Mouse (Mus musculus): ENCODE results near the gene Faap100. TPM values are rescaled to one million over a fixed set of nuclear protein-coding genes. Genes with fewer than 3 reads are reported as not detected.
A peak's percentile ranks its signal among the peaks of the same experiment; 100 is the strongest.

Faap100 gene
- polyA plus RNA-seq, 1 experiment from 2014 or later: 40.2 TPM

DNA sequence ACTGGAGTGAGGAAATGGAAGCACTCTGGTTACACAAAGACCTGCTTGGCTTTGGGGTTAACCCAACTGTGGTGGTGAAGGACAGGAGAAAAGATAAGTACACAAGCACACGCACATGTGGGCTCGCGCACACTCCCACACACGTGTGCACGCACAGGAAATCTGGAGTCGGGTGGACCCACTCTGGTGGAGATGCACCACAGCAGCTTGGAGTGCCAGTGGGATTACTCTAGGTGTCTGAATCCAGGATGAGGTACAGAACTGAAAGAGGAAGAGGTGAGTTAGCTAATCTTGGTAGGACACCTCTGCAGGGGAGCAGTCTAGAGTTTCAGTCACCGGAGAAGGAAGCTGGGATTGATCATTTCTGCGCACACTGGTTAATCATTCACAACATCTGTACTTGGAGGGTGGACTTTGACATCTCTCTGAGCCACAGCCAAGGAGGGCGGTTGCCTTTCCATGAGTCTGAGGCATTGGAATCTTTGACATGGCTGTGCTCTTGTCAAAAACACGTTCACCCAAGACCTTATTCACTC lies 38.5 kb downstream of the Faap100 start:
- 75% methylated on average over 10 of the region's 10 CpGs for WGBS
- Histone ChIP-seq H3K4me2 (replicated peaks; ENCODE audit: low read depth, low read length) (no peak overlapping the region), H3K9me3 (ENCODE audit: control insufficient read depth, low read depth, low read length) (no peaks in the 10 kb centered on the region), H3K36me3 (ENCODE audit: control insufficient read depth, insufficient read depth, low read length) (peaks cover 2% of the 10 kb centered on the region), H3K9ac (replicated peaks; ENCODE audit: low read depth, low read length) (no peak overlapping the region), H3K27me3 (ENCODE audit: control insufficient read depth, insufficient read depth, low read length) (no peaks in the 10 kb centered on the region), H3K4me3 (ENCODE audit: low read depth, low read length) (no peak overlapping the region), H3K27ac (ENCODE audit: low read length) (peak overlapping the region; percentile 52; the same call in 1 of the 2 replicates), H3K4me1 (ENCODE audit: control insufficient read depth, insufficient read depth, low read length) (no peaks in the 10 kb centered on the region)
- peak; percentile 68; the same call in 1 of the 2 replicates for ATAC-seq (ENCODE audit: insufficient number of reproducible peaks, insufficient read depth, low FRiP score, low read depth)

DNA sequence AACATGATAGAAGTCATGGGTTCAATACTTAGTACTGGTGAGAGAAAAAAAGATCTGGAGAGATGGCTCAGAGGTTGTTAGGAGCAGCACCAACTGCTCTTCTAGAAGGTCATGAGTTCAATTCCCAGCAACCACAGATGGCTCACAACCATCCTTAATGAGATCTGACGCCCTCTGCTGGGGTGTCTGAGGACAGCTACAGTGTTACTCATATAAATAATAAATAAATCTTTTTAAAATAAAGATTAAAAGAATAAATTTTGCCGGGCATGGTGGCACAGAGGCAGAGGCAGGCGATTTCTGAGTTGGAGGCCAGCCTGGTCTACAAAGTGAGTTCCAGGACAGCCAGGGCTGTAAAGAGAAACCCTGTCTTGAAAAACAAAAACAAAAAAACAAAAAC lies 39.8 kb downstream of the Faap100 start:
- H3K36me3 ChIP-seq (ENCODE audit: control insufficient read depth, insufficient read depth, low read length): no peaks in the 10 kb centered on the region
- no peak overlapping the region for H3K4me3 ChIP-seq (ENCODE audit: low read depth, low read length)
- no peaks in the 10 kb centered on the region for H3K27me3 ChIP-seq (ENCODE audit: control insufficient read depth, insufficient read depth, low read length)
- no peak overlapping the region for H3K4me2 ChIP-seq (replicated peaks; ENCODE audit: low read depth, low read length)
- no peak for ATAC-seq (ENCODE audit: insufficient number of reproducible peaks, insufficient read depth, low FRiP score, low read depth)
- no peak overlapping the region for H3K9ac ChIP-seq (replicated peaks; ENCODE audit: low read depth, low read length)
- no peak overlapping the region for H3K27ac ChIP-seq (ENCODE audit: low read length)
- H3K9me3 ChIP-seq (ENCODE audit: control insufficient read depth, low read depth, low read length): no peaks in the 10 kb centered on the region
- WGBS: 72% methylated on average over 3 of the region's 3 CpGs
- no peaks in the 10 kb centered on the region for H3K4me1 ChIP-seq (ENCODE audit: control insufficient read depth, insufficient read depth, low read length)

DNA sequence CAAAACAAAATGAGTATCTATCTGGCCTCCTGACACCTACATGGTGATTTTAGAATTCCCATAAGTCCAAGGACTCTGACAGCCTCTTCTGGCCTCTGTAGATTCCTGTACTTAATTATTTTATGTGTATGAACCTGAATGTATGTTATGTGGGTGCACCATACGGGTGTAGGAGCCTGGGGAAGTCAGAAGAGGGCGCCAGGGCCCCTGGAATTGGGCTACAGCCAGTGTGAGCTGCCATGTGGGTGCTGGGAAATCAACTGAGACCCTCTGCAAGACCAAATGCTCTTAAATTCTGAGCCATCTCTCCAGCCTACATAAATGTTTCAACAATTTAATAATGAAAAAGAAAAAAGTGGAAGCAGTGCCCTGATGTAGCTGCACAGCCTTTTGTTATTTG lies 41.1 kb downstream of the Faap100 start:
- Histone ChIP-seq H3K27ac (ENCODE audit: low read length) (no peak overlapping the region), H3K36me3 (ENCODE audit: control insufficient read depth, insufficient read depth, low read length) (no peaks in the 10 kb centered on the region), H3K27me3 (ENCODE audit: control insufficient read depth, insufficient read depth, low read length) (no peaks in the 10 kb centered on the region), H3K9me3 (ENCODE audit: control insufficient read depth, low read depth, low read length) (no peaks in the 10 kb centered on the region), H3K4me1 (ENCODE audit: control insufficient read depth, insufficient read depth, low read length) (no peaks in the 10 kb centered on the region), H3K9ac (replicated peaks; ENCODE audit: low read depth, low read length) (no peak overlapping the region), H3K4me2 (replicated peaks; ENCODE audit: low read depth, low read length) (no peak overlapping the region), H3K4me3 (ENCODE audit: low read depth, low read length) (no peak overlapping the region)
- WGBS: 34% methylated on average over 2 of the region's 2 CpGs
- ATAC-seq (ENCODE audit: insufficient number of reproducible peaks, insufficient read depth, low FRiP score, low read depth): no peak

DNA sequence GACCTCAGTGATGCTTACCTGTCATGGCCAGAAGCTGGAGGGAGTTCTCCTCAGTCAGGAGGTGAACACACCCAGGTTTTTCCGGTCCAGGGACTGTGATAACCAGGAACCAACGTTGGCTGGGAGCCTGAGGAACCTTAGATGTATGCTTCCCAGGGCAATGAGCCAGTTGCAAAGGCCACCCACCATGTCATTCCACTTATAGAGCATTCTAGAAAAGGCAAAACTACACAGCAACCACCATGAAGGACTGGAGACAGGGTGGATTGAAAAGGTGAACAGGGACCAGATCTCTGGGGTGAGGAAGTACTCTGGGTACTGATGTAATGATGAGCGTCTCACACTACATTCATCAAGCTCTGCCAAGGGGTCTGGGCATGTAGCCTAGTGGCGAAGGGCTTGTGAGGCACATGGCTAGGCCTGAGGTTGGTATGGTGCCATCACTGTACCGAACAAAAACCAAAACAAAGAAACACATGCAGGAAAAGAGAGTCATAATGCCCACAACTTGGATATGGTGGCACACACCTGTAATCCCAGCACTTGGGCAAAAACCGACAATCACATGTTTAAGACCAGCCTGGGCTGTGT lies 43.0 kb downstream of the Faap100 start:
- Histone ChIP-seq H3K27ac (ENCODE audit: low read length) (no peak overlapping the region), H3K4me1 (ENCODE audit: control insufficient read depth, insufficient read depth, low read length) (no peaks in the 10 kb centered on the region), H3K36me3 (ENCODE audit: control insufficient read depth, insufficient read depth, low read length) (no peaks in the 10 kb centered on the region), H3K27me3 (ENCODE audit: control insufficient read depth, insufficient read depth, low read length) (no peaks in the 10 kb centered on the region), H3K9ac (replicated peaks; ENCODE audit: low read depth, low read length) (no peak overlapping the region), H3K4me3 (ENCODE audit: low read depth, low read length) (no peak overlapping the region), H3K4me2 (replicated peaks; ENCODE audit: low read depth, low read length) (no peak overlapping the region), H3K9me3 (ENCODE audit: control insufficient read depth, low read depth, low read length) (no peaks in the 10 kb centered on the region)
- 80% methylated on average over 6 of the region's 6 CpGs for WGBS
- ATAC-seq (ENCODE audit: insufficient number of reproducible peaks, insufficient read depth, low FRiP score, low read depth): no peak

DNA sequence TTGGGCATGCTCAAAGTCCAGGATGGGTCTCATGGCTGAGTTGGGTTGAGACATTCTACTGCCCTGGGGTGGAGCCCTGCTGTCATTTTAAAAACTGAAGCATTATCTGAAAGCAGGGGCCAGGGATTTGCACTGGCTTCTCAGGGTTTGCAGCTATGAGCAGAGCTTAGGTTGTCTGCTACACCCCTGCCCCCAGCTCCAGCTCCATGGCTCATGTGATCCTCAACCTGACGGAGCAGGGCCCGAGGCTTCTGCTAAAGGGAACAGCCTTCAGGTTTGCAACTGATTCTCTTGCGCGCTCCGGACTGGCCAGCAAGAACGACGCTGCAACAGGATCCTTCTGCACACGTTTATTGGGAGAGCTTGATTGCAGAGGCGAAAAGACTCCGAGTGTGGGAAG lies 58.4 kb downstream of the Faap100 start:
- H3K9me3 ChIP-seq (ENCODE audit: control insufficient read depth, low read depth, low read length): no peaks in the 10 kb centered on the region
- H3K9ac ChIP-seq (replicated peaks; ENCODE audit: low read depth, low read length): no peak overlapping the region
- H3K4me3 ChIP-seq (ENCODE audit: low read depth, low read length): no peak overlapping the region
- WGBS: 96% methylated on average over 10 of the region's 10 CpGs
- no peak for ATAC-seq (ENCODE audit: insufficient number of reproducible peaks, insufficient read depth, low FRiP score, low read depth)
- H3K27me3 ChIP-seq (ENCODE audit: control insufficient read depth, insufficient read depth, low read length): no peaks in the 10 kb centered on the region
- no peak overlapping the region for H3K27ac ChIP-seq (ENCODE audit: low read length)
- H3K36me3 ChIP-seq (ENCODE audit: control insufficient read depth, insufficient read depth, low read length): no peaks in the 10 kb centered on the region
- H3K4me1 ChIP-seq (ENCODE audit: control insufficient read depth, insufficient read depth, low read length): peaks cover 14% of the 10 kb centered on the region
- H3K4me2 ChIP-seq (replicated peaks; ENCODE audit: low read depth, low read length): no peak overlapping the region

DNA sequence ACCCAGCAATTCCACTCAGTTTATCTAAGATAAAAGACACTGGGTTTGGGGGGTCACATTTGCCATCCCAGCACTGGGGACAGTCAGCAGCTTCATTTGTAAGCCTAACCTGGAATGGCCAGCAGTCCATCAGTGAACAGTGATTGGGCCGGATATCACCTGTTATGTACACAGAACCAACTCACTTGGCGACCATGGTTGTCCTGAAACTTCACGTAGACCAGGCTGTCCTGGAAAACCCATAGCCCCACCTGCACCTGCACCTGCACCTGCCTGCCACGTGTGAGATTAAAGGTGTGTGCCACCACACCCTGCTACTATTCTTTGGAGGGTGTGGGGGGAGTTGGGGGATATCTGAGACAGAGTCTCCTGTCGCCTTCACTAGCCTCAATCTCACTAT lies 59.3 kb downstream of the Faap100 start:
- Histone ChIP-seq H3K9ac (replicated peaks; ENCODE audit: low read depth, low read length) (no peak overlapping the region), H3K27me3 (ENCODE audit: control insufficient read depth, insufficient read depth, low read length) (no peaks in the 10 kb centered on the region), H3K36me3 (ENCODE audit: control insufficient read depth, insufficient read depth, low read length) (no peaks in the 10 kb centered on the region), H3K27ac (ENCODE audit: low read length) (no peak overlapping the region), H3K9me3 (ENCODE audit: control insufficient read depth, low read depth, low read length) (no peaks in the 10 kb centered on the region), H3K4me3 (ENCODE audit: low read depth, low read length) (no peak overlapping the region), H3K4me2 (replicated peaks; ENCODE audit: low read depth, low read length) (no peak overlapping the region), H3K4me1 (ENCODE audit: control insufficient read depth, insufficient read depth, low read length) (peaks cover 15% of the 10 kb centered on the region)
- WGBS: 79% methylated on average over 5 of the region's 5 CpGs
- ATAC-seq (ENCODE audit: insufficient number of reproducible peaks, insufficient read depth, low FRiP score, low read depth): no peak

Small RNA genes lying within 50 kb of the gene (microRNA-seq; reads per million reads assigned to microRNA genes)
- gene Gm23419: not detected
- gene Mir6935: 1.8 reads per million

Other genes with a start within 250 kb of the Faap100 start
- 68.4 and 71.1 TPM in 2 replicates for gene Slc38a10, start 227.4 kb downstream of the Faap100 start, polyA plus RNA-seq (2014; fragmentation: Nextera tagmentation; extraction: Ambion mirVana)
- gene Bahcc1, start 145.8 kb downstream of the Faap100 start, polyA plus RNA-seq (2014; fragmentation: Nextera tagmentation; extraction: Ambion mirVana): 12.2 and 13.4 TPM in 2 replicates
- 2,902 and 3,014 TPM in 2 replicates for gene Actg1, start 30.2 kb downstream of the Faap100 start, polyA plus RNA-seq (2014; fragmentation: Nextera tagmentation; extraction: Ambion mirVana)
- gene Fscn2, start 17.2 kb downstream of the Faap100 start, polyA plus RNA-seq (2014; fragmentation: Nextera tagmentation; extraction: Ambion mirVana): 0.30 and 0.59 TPM in 2 replicates
- 32.9 and 37.0 TPM in 2 replicates for gene Nploc4, start 58.9 kb upstream of the Faap100 start, polyA plus RNA-seq (2014; fragmentation: Nextera tagmentation; extraction: Ambion mirVana)
- gene Tspan10, start 63.9 kb upstream of the Faap100 start, polyA plus RNA-seq (2014; fragmentation: Nextera tagmentation; extraction: Ambion mirVana): not detected in 2 replicates
- 0.21 TPM in 1 of 2 replicates, not detected in the other for gene Pde6g, start 74.7 kb upstream of the Faap100 start, polyA plus RNA-seq (2014; fragmentation: Nextera tagmentation; extraction: Ambion mirVana)
- 15.0 and 15.3 TPM in 2 replicates for gene Oxld1, start 79.3 kb upstream of the Faap100 start, polyA plus RNA-seq (2014; fragmentation: Nextera tagmentation; extraction: Ambion mirVana)
- gene Ccdc137, start 79.4 kb upstream of the Faap100 start, polyA plus RNA-seq (2014; fragmentation: Nextera tagmentation; extraction: Ambion mirVana): 30.9 and 31.1 TPM in 2 replicates
- gene Arl16, start 88.8 kb upstream of the Faap100 start, polyA plus RNA-seq (2014; fragmentation: Nextera tagmentation; extraction: Ambion mirVana): 43.3 and 49.4 TPM in 2 replicates
- 150 and 153 TPM in 2 replicates for gene Mrpl12, start 105.8 kb upstream of the Faap100 start, polyA plus RNA-seq (2014; fragmentation: Nextera tagmentation; extraction: Ambion mirVana)
- 66.5 and 75.1 TPM in 2 replicates for gene Slc25a10, start 113.1 kb upstream of the Faap100 start, polyA plus RNA-seq (2014; fragmentation: Nextera tagmentation; extraction: Ambion mirVana)
- gene Gcgr, start 151.9 kb upstream of the Faap100 start, polyA plus RNA-seq (2014; fragmentation: Nextera tagmentation; extraction: Ambion mirVana): 1.2 and 1.9 TPM in 2 replicates
- 229 and 239 TPM in 2 replicates for gene Mcrip1, start 171.0 kb upstream of the Faap100 start, polyA plus RNA-seq (2014; fragmentation: Nextera tagmentation; extraction: Ambion mirVana)
- not detected in 2 replicates for gene Ppp1r27, start 172.4 kb upstream of the Faap100 start, polyA plus RNA-seq (2014; fragmentation: Nextera tagmentation; extraction: Ambion mirVana)
- 768 and 850 TPM in 2 replicates for gene P4hb, start 194.5 kb upstream of the Faap100 start, polyA plus RNA-seq (2014; fragmentation: Nextera tagmentation; extraction: Ambion mirVana)
- 575 and 578 TPM in 2 replicates for gene Arhgdia, start 202.9 kb upstream of the Faap100 start, polyA plus RNA-seq (2014; fragmentation: Nextera tagmentation; extraction: Ambion mirVana)
- gene Alyref, start 219.6 kb upstream of the Faap100 start, polyA plus RNA-seq (2014; fragmentation: Nextera tagmentation; extraction: Ambion mirVana): 314 and 411 TPM in 2 replicates
- 234 and 267 TPM in 2 replicates for gene Anapc11, start 219.7 kb upstream of the Faap100 start, polyA plus RNA-seq (2014; fragmentation: Nextera tagmentation; extraction: Ambion mirVana)
- gene Npb, start 229.7 kb upstream of the Faap100 start, polyA plus RNA-seq (2014; fragmentation: Nextera tagmentation; extraction: Ambion mirVana): 13.0 and 13.7 TPM in 2 replicates
- gene Pcyt2, start 239.2 kb upstream of the Faap100 start, polyA plus RNA-seq (2014; fragmentation: Nextera tagmentation; extraction: Ambion mirVana): 119 and 135 TPM in 2 replicates
- 31.1 and 36.1 TPM in 2 replicates for gene Sirt7, start 246.5 kb upstream of the Faap100 start, polyA plus RNA-seq (2014; fragmentation: Nextera tagmentation; extraction: Ambion mirVana)

Measured in stomach, embryonic 14.5 days (tissue).